Mouse (Mus musculus): ENCODE results near the gene 1600014C10Rik.

DNA sequence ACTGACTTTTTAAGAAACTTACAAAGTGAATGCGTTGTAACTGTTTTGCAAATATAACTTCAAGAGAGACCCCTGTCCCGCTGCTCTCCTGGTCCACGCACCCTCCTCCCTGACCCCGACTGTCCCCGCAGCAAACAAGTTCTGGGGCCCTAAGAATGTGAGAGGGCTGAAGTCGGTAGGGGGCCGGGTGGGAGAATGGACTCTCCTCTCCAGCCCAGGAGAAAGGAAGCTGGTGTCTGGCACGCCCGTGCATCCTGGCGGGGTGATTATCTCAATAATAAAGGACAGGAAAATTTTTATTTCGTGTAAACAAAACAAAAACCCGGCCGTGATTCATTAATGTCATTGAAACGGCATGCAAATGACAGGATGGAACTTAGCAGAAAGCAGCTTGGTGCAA is 9.1 kb upstream of the 1600014C10Rik start:
- TF ChIP-seq CTCF (IDR thresholded peaks at IDR 0.05; ENCODE audit: borderline replicate concordance, insufficient read depth, low read depth, low read length) (no peak), POLR2A (IDR thresholded peaks at IDR 0.05; ENCODE audit: borderline replicate concordance, insufficient read depth, low read length) (no peak)
